Mouse (Mus musculus): Measurements from ENCODE around the gene Ykt6. TPM values are rescaled to one million over a fixed set of nuclear protein-coding genes. Genes with fewer than 3 reads are reported as not detected.
A peak's percentile ranks its signal among the peaks of the same experiment; 100 is the strongest.
"Not testable (repeated sequence)": the region's sequence is repeated elsewhere in the genome, so short reads cannot be mapped to it uniquely, and the experiment has no call there.

The Ykt6 gene
- polyA plus RNA-seq, 1 experiment, result 0.60 TPM

GRCm38 (mm10) chr11:5998472-5998871, 43.0 kb downstream of the Ykt6 start:
- no peaks in the 10 kb centered on the region for H3K36me3 ChIP-seq (ENCODE audit: control insufficient read depth)
- H3K27me3 ChIP-seq (ENCODE audit: control insufficient read depth), result no peaks in the 10 kb centered on the region; the same call in 1 of the 2 replicates
- TF ChIP-seq TAL1 (IDR thresholded peaks at IDR 0.05; ENCODE audit: low read length) (no peak), GATA1 (IDR thresholded peaks at IDR 0.05; ENCODE audit: low read length) (no peak)
- no peaks in the 10 kb centered on the region; the same call in 1 of the 2 replicates for H3K9me3 ChIP-seq (ENCODE audit: control insufficient read depth, low read length)
- H3K4me3 ChIP-seq (replicated peaks), result no peak overlapping the region
- no peaks in the 10 kb centered on the region for H3K4me1 ChIP-seq (ENCODE audit: control insufficient read depth)

GRCm38 (mm10) chr11:5999832-6000771, 44.6 kb downstream of the Ykt6 start:
- no peak overlapping the region for H3K4me3 ChIP-seq (replicated peaks)
- no peaks in the 10 kb centered on the region for H3K36me3 ChIP-seq (ENCODE audit: control insufficient read depth)
- TF ChIP-seq GATA1 (IDR thresholded peaks at IDR 0.05; ENCODE audit: low read length) (no peak), TAL1 (IDR thresholded peaks at IDR 0.05; ENCODE audit: low read length) (no peak)
- H3K4me1 ChIP-seq (ENCODE audit: control insufficient read depth), result no peaks in the 10 kb centered on the region
- no peaks in the 10 kb centered on the region; the same call in 1 of the 2 replicates for H3K27me3 ChIP-seq (ENCODE audit: control insufficient read depth)
- H3K9me3 ChIP-seq (ENCODE audit: control insufficient read depth, low read length), result no peaks in the 10 kb centered on the region; the same call in 1 of the 2 replicates

DNA sequence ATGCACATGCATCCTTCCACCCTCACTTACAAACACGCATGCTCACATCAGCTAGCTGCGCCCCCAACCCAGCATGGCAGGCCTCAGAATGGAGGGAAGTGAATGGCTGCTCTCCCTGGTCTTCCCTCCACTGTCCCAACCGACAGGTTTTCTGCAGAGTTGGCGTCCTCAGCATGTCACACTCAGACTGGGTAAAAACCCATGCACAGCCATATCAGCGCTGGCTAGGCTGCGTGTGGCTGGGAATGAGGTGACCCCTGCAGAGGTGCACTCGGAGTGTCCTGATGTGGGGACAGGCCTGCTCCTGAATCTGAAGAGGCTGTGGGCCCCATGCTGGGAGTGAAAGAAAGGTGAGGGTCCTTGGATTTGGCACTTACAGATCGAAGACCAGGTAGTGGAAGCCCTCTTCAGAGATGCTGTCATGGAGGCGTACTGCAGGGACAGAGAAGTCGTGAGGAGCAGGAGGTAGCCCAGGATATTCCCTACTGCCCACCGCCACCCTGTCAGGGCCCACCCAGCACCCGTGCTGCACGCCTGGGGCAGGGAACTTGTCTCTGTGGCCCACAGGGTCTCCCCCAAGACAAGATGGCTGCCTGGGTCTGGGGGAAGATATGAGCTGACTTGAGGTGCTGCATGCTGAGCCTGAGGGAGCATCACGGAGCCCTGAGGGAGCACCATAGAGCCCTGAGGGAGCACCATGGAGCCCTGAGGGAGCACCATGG, 45.6 kb downstream of the Ykt6 start:
- Histone ChIP-seq H3K27me3 (ENCODE audit: control insufficient read depth) (no peaks in the 10 kb centered on the region; the same call in 1 of the 2 replicates), H3K4me3 (replicated peaks) (no peak overlapping the region)
- TF ChIP-seq GATA1 (IDR thresholded peaks at IDR 0.05; ENCODE audit: low read length) (no peak), TAL1 (IDR thresholded peaks at IDR 0.05; ENCODE audit: low read length) (no peak)

GRCm38 (mm10) chr11:6001981-6002649, 46.6 kb downstream of the Ykt6 start:
- peaks cover 2% of the 10 kb centered on the region; the same call in 1 of the 2 replicates for H3K9me3 ChIP-seq (ENCODE audit: control insufficient read depth, low read length)
- TF ChIP-seq GATA1 (IDR thresholded peaks at IDR 0.05; ENCODE audit: low read length), result no peak
- no peak for TF ChIP-seq TAL1 (IDR thresholded peaks at IDR 0.05; ENCODE audit: low read length)
- no peaks in the 10 kb centered on the region for H3K36me3 ChIP-seq (ENCODE audit: control insufficient read depth)
- peaks cover 3% of the 10 kb centered on the region for H3K27me3 ChIP-seq (ENCODE audit: control insufficient read depth)
- no peaks in the 10 kb centered on the region for H3K4me1 ChIP-seq (ENCODE audit: control insufficient read depth)
- H3K4me3 ChIP-seq (replicated peaks), result no peak overlapping the region

More for the DNA sequence above, 45.6 kb downstream of the Ykt6 start:
- Histone ChIP-seq H3K9me3 (ENCODE audit: control insufficient read depth, low read length) (no peaks in the 10 kb centered on the region; the same call in 1 of the 2 replicates), H3K36me3 (ENCODE audit: control insufficient read depth) (no peaks in the 10 kb centered on the region), H3K4me1 (ENCODE audit: control insufficient read depth) (no peaks in the 10 kb centered on the region)

- H3K4me3 ChIP-seq (replicated peaks), result no peak overlapping the region
- H3K36me3 ChIP-seq (ENCODE audit: control insufficient read depth), result no peaks in the 10 kb centered on the region
- H3K27me3 ChIP-seq (ENCODE audit: control insufficient read depth), result peaks cover 8% of the 10 kb centered on the region
- no peak for TF ChIP-seq TAL1 (IDR thresholded peaks at IDR 0.05; ENCODE audit: low read length)
- TF ChIP-seq GATA1 (IDR thresholded peaks at IDR 0.05; ENCODE audit: low read length), result no peak
- peaks cover 2% of the 10 kb centered on the region; the same call in 1 of the 2 replicates for H3K9me3 ChIP-seq (ENCODE audit: control insufficient read depth, low read length)
- no peaks in the 10 kb centered on the region for H3K4me1 ChIP-seq (ENCODE audit: control insufficient read depth)
Observed at GRCm38 (mm10) chr11:6003046-6003639, 47.6 kb downstream of the Ykt6 start.

- not testable (repeated sequence) for H3K9me3 ChIP-seq (ENCODE audit: control insufficient read depth, low read length); H3K4me1 ChIP-seq (ENCODE audit: control insufficient read depth); H3K4me3 ChIP-seq (replicated peaks); H3K36me3 ChIP-seq (ENCODE audit: control insufficient read depth)
- peaks cover 11% of the 10 kb centered on the region for H3K27me3 ChIP-seq (ENCODE audit: control insufficient read depth)
Observed at GRCm38 (mm10) chr11:6005374-6006043, 50.0 kb downstream of the Ykt6 start.

DNA sequence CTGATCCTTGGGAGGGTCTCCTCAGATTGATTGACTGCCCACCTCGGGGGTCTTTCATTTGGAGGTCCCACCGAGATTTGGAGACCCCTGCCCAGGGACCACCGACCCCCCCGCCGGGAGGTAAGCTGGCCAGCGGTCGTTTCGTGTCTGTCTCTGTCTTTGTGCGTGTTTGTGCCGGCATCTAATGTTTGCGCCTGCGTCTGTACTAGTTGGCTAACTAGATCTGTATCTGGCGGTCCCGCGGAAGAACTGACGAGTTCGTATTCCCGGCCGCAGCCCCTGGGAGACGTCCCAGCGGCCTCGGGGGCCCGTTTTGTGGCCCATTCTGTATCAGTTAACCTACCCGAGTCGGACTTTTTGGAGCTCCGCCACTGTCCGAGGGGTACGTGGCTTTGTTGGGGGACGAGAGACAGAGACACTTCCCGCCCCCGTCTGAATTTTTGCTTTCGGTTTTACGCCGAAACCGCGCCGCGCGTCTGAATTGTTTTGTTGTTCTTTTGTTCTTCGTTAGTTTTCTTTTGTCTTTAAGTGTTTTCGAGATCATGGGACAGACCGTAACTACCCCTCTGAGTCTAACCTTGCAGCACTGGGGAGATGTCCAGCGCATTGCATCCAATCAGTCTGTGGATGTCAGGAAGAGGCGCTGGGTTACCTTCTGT, 51.0 kb downstream of the Ykt6 start:
- not testable (repeated sequence) for H3K4me1 ChIP-seq (ENCODE audit: control insufficient read depth); H3K9me3 ChIP-seq (ENCODE audit: control insufficient read depth, low read length); H3K36me3 ChIP-seq (ENCODE audit: control insufficient read depth)
- Histone ChIP-seq H3K4me3 (replicated peaks) (peak overlapping the region; percentile 38), H3K27me3 (ENCODE audit: control insufficient read depth) (peaks cover 11% of the 10 kb centered on the region)

- H3K9me3 ChIP-seq (ENCODE audit: control insufficient read depth, low read length); H3K4me1 ChIP-seq (ENCODE audit: control insufficient read depth); H3K36me3 ChIP-seq (ENCODE audit: control insufficient read depth): not testable (repeated sequence)
- Histone ChIP-seq H3K27me3 (ENCODE audit: control insufficient read depth) (peaks cover 11% of the 10 kb centered on the region), H3K4me3 (replicated peaks) (peak overlapping the region; percentile 46)
Observed at GRCm38 (mm10) chr11:6007010-6007778, 51.7 kb downstream of the Ykt6 start.

- H3K36me3 ChIP-seq (ENCODE audit: control insufficient read depth); H3K9me3 ChIP-seq (ENCODE audit: control insufficient read depth, low read length); H3K4me3 ChIP-seq (replicated peaks); H3K4me1 ChIP-seq (ENCODE audit: control insufficient read depth): not testable (repeated sequence)
- H3K27me3 ChIP-seq (ENCODE audit: control insufficient read depth), result peaks cover 11% of the 10 kb centered on the region
Observed at GRCm38 (mm10) chr11:6007779-6008128, 52.3 kb downstream of the Ykt6 start.

- H3K27me3 ChIP-seq (ENCODE audit: control insufficient read depth), result peaks cover 11% of the 10 kb centered on the region
Observed at GRCm38 (mm10) chr11:6010751-6011482, 55.4 kb downstream of the Ykt6 start.

More at GRCm38 (mm10) chr11:6010751-6011482, 55.4 kb downstream of the Ykt6 start:
- H3K36me3 ChIP-seq (ENCODE audit: control insufficient read depth); H3K9me3 ChIP-seq (ENCODE audit: control insufficient read depth, low read length); H3K4me1 ChIP-seq (ENCODE audit: control insufficient read depth); H3K4me3 ChIP-seq (replicated peaks): not testable (repeated sequence)
